Mouse (Mus musculus) mouse embryonic stem cell (cell line): ENCODE measurements around the gene Iqschfp.

ENCODE experiments used
- in situ Hi-C, 2 experiments: fragments of 300-500 bp; cut with MboI; formaldehyde crosslinking; loops; 1 replicate in 1 of 2; 3 replicates in 1 of 2; pipeline ENCODE4 v1.14.3; 2019 to 2020; ENCODE audit warnings: low sequenced_read_pairs in 2 of 2, low pct_unique_long_range_greater_than_20kb in 1 of 2, mixed read lengths in 1 of 2; ENCODE audit not compliant: unreplicated experiment in 1 of 2

Iqschfp gene

DNA sequence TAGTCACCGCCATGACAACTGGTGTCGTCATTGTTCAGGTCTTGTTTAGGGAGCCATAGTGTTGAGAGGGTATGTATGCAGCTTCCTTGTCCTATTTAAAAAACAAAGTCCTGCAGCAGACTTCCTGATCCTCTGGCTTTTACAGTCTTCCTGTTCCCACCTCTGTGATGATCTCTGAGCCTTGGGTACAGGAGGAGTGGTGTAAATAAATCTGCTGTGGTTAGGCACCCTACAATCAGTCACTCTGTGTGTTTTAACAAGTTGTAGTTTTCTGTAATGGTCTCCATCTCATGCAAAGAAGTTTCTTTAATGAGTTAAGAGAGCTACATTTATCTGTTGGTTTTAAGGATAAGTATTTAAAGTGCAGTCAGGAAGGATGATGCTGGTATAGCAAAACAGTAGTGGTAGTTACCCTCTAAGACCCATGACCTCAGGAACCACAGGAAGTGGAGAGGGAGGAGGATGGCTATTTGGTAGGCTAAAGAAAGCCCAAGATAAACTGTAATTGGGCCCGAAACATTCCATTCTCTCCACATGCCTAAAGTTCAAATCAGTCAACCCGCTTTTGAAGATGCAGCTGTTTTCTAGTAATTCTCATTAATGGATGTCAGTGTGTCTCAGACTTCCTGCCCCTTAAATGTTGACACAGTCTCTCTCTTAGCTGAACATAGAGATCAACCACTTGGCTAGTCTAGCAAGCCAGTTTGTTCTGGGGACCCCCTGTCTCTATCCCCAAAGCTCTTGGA is 764.7 kb downstream of the Iqschfp start:
- in situ Hi-C loops: no loop called here

DNA sequence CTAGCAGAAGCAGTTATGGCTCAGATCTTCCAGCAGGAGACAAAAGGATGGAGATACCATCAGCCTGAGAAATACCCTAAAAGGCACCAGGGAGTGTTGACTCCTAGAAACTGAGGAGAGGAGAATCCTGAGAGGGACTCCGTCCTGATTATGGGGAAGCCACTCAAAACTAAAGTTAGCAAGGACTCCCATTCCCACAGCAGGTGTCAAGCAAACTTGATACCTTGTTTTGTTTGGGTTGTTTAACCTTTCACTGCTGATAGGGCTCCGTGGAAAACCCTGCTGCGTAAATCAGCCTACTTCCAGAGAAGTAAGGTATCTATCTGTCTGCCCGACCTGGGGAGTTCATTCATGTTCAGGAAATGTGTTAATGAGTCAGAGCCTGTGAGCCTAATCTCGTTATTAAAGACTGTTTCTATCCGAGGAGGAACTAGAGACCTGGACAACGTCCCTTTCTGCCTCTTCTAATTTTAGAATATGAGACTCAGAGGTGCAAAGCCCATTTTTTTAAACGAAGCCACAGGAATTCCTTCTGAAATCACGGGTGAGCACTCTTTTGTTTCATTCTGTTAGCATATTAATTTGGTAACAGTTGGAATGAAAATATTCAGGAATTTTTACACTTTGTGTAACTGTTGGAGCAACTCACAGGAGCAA is 765.7 kb downstream of the Iqschfp start:
- in situ Hi-C loops: no loop called here

DNA sequence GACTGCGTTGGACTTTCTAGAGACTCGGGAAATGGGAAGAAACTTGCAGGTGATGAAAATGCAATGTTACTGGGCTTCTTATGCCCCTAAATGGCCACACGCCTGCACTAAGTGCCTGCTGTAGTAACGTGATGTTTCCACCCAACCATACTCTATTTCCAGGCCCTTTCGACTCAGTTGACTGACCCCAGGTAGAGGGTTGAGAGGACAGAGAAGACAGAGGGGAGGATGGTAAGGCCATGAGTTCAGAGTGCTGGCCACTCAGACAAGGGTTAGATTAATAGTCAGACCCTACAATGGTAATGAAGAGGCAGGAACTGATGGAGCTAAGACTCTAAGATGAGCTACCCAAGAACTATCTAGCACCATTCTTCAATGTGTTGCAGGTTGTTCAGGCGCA is 768.0 kb downstream of the Iqschfp start:
- in situ Hi-C loops: no loop called here

DNA sequence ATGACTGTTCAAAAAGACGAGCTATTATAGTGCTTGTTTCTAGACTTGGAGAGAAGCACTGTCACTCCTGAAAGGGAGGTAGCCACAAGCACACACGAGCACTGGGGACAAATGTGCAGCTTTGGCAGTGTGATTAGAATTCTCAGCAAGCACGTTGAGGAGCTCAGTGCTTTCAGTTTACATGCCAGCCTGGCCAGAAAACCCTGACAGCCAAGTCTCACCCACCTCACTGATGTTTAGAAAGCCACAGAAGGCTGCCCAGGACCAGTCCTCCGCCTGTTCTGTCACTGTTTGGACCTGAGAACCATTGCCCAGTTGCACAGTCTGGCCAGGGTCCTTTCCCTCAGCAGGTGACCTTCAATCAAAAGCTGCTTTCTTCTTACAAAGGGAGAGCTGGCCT is 768.5 kb downstream of the Iqschfp start:
- in situ Hi-C loops: no loop called here

DNA sequence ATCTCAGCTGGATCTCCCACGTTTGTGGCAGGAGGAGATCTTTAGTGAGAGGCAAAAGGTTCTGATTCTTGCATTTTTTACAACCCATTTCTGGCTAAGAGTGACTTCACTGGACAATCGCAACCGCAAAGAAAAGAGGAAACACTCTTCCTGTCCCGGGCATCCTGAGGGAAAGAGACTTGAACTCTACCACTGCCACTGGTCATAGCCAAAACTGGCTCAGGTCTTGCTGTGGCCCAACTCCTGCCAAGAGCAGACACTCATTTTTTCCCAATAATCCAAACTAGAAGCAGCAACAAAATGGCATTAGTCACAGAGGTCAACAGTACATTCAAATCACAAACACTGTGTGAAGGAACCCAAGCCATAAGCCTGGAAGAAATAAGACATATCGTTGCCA is 770.4 kb downstream of the Iqschfp start:
- in situ Hi-C loops: no loop called here

DNA sequence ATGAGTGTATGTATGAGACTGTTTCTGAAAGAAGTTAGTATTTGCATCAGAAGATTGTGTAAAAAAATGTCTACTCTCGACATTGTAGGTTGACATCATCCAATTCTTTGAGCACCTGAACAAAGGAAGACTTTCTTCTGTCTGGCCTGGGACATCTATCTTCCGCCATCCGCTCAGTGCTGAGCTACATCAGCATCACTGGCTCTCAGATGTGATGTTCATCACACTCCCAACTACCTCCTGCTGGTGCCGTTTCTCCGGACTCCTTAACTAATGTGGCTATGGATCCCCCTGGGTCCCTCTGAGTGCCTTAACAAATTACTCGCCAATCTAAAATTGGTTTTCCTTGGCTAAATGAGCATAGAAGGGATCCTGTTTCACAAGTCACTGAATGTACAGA is 772.3 kb downstream of the Iqschfp start:
- in situ Hi-C loops: no loop called here

DNA sequence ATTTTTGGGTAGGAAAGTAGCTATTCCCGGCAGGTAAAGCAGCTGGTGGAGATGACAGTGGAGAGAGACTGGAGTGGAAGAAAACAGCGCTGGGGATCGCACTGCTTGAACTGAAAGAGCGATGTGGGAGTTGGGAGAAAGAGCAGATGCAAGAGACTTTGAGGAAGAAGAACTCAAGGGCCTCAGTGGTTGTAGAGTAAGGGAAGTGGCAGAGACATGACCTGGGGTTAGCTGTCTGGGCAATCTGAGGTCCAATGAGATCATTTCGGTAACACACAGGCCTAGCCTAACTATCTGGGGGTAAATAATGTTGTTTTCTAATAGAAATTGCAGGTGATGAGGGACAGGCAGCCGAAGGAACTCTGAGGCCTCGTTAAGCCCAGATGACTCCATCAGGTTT is 774.3 kb downstream of the Iqschfp start:
- in situ Hi-C loops: no loop called here

DNA sequence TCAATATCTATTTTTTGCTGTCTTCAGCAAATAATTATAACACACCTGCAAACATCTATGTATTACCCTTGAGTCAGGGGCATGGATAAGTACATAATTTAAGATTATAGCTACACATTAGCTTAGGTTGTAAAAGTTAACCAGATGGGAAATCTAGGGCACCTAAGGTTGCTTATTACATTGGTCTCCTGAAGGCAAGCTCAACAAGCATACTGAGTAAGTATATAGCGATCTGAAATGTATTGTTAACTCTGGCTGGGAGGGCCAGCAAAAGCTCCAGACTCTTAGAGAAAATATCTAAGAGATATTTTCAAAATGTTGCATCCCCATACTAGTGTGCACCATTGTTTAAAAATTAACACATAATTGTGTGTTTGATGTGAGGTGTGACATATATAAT is 775.8 kb downstream of the Iqschfp start:
- in situ Hi-C loops: no loop called here

DNA sequence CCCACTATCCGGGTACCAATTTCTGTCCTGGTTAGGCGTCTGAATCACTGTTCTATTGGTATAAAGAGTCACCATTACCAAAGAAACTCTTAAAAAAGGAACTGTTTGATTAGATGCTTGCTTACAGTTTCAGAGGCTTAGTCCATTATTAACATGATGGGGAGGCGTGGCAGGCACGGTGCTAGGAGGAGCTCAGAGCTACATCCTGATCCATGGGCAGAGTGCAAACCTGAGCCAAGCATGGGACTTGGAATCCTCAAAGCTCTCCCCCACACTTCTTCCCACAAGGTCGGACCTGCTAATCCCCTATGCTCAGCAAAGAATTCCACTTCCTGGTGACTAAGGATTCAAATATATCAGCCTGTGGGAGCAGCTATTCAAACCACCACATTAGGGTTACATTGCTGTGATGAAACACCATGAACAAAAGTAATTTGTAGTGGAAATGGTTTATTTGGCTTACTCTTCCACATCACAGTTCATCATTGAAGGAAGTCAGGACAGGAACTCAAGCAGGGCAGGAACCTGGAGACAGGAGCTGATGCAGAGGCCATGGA is 777.5 kb downstream of the Iqschfp start:
- in situ Hi-C loops: no loop called here

DNA sequence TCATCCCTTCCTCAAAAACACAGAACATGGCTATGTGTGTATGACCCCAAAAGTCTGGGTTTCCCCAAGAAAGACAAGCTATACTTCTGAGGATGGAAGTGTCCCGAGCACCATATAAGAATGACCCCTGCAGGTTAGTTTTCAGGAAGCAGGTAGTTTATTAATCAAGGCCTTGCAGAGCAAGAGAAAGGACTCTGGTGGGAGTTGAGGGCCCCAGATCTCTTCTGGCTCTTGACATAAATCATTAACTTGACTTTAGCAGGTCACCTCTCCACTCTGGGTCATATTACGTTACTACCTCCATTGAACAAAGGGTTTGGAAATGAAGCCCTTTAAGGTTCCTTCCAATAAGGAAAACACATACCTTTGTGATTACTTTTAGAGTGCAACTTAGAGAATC is 782.7 kb downstream of the Iqschfp start:
- in situ Hi-C loops: no loop called here

DNA sequence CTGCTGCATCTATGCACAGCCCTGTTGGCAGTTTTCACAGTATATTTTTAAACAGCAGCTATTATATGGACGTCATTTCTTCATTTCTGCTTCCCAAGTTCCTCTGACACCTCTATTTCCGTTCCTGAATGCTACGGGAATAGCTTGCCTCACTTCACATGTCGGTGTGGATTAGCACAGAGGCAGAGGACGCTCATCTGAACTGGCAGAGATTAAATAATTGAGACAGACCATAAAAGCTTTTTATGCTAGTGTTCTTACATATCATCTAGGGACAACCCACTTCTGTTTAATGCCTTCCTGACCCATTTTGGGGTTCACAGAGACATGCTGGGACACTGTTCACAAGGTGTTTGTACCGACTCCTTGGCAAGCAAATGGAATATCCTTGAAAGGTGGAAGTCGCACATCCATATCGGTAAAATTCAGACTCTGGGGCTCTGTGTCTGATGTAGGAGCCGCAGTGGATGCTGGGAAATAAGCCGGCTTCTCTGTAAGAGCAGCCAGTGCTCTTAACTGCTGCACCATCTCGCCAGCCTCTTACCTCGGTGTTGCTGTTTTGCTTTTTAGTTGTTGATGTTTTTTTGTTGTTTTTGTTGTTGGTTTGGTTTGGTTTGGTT is 783.3 kb downstream of the Iqschfp start:
- in situ Hi-C loops: no loop called here
